Mouse (Mus musculus) olfactory bulb, adult 2 months (tissue): ENCODE measurements around the gene Ggt7.

Source experiments
- CTCF ChIP-seq: fragments of 200-500 bp; IDR thresholded peaks from 2 replicates; pipeline ENCODE4 v1.5.1; 2012; ENCODE audit warnings: low read depth, mild to moderate bottlenecking, low read length, moderate library complexity; ENCODE audit not compliant: insufficient read depth
- POLR2A ChIP-seq: fragments of 200-500 bp; IDR thresholded peaks from 2 replicates; pipeline ENCODE4 v1.6.1; 2012; ENCODE audit warnings: mild to moderate bottlenecking, low read depth, low read length, moderate library complexity; ENCODE audit not compliant: insufficient read depth

- TF ChIP-seq POLR2A (no peak), CTCF (peak; percentile 37)
Measured at GRCm38 (mm10) chr2:155514666-155515065, 3.4 kb downstream of the Ggt7 start.
